Mouse (Mus musculus): ENCODE results near the gene Ncor2. TPM values are rescaled to one million over a fixed set of nuclear protein-coding genes. Genes with fewer than 3 reads are reported as not detected.

Gene Ncor2
- polyA plus RNA-seq, 1 experiment from 2014 or later, result 14.9 TPM

- Histone ChIP-seq H3K27me3 (no peaks in the 10 kb centered on the region), H3K9me3 (replicated peaks) (no peaks in the 10 kb centered on the region), H3K9ac (no peak overlapping the region), H3K4me3 (no peak overlapping the region), H3K36me3 (peaks cover 79% of the 10 kb centered on the region), H3K27ac (no peak overlapping the region), H3K4me1 (replicated peaks) (peaks cover 17% of the 10 kb centered on the region), H3K4me2 (no peak overlapping the region)
- ATAC-seq (replicated peaks; ENCODE audit: insufficient number of reproducible peaks, insufficient read depth, low FRiP score, low read depth), result no peak
- WGBS, result 86% methylated on average over 8 of the region's 8 CpGs
These were observed 142.5 kb downstream of the Ncor2 start for GRCm38 (mm10) chr5:125036483-125036882.

- Histone ChIP-seq H3K9ac (no peak overlapping the region), H3K36me3 (peaks cover 97% of the 10 kb centered on the region), H3K4me3 (no peak overlapping the region), H3K9me3 (replicated peaks) (no peaks in the 10 kb centered on the region), H3K27me3 (no peaks in the 10 kb centered on the region), H3K27ac (no peak overlapping the region), H3K4me1 (replicated peaks) (no peaks in the 10 kb centered on the region), H3K4me2 (no peak overlapping the region)
- WGBS, result 98% methylated on average over 20 of the region's 20 CpGs
- no peak for ATAC-seq (replicated peaks; ENCODE audit: insufficient number of reproducible peaks, insufficient read depth, low FRiP score, low read depth)
These were observed 150.1 kb downstream of the Ncor2 start for GRCm38 (mm10) chr5:125028911-125029310.

- H3K4me3 ChIP-seq, result no peak overlapping the region
- no peak overlapping the region for H3K4me2 ChIP-seq
- WGBS, result 94% methylated on average over 15 of the region's 15 CpGs
- no peaks in the 10 kb centered on the region for H3K27me3 ChIP-seq
- no peak overlapping the region for H3K27ac ChIP-seq
- peaks cover 97% of the 10 kb centered on the region for H3K36me3 ChIP-seq
- H3K9me3 ChIP-seq (replicated peaks), result no peaks in the 10 kb centered on the region
- H3K9ac ChIP-seq, result no peak overlapping the region
- 0 out of 2 replicates have a peak, but pooled peaks have one; percentile 6 for ATAC-seq (replicated peaks; ENCODE audit: insufficient number of reproducible peaks, insufficient read depth, low FRiP score, low read depth)
- H3K4me1 ChIP-seq (replicated peaks), result no peaks in the 10 kb centered on the region
These were observed 150.6 kb downstream of the Ncor2 start for GRCm38 (mm10) chr5:125028371-125028770.

GRCm38 (mm10) chr5:125024002-125024401, 155.0 kb downstream of the Ncor2 start:
- no peaks in the 10 kb centered on the region for H3K27me3 ChIP-seq
- no peak overlapping the region for H3K9ac ChIP-seq
- no peak overlapping the region for H3K27ac ChIP-seq
- WGBS, result 85% methylated on average over 14 of the region's 14 CpGs
- H3K4me2 ChIP-seq, result no peak overlapping the region
- H3K4me3 ChIP-seq, result no peak overlapping the region
- no peak for ATAC-seq (replicated peaks; ENCODE audit: insufficient number of reproducible peaks, insufficient read depth, low FRiP score, low read depth)
- peaks cover 70% of the 10 kb centered on the region for H3K36me3 ChIP-seq
- H3K4me1 ChIP-seq (replicated peaks), result peaks cover 7% of the 10 kb centered on the region; the same call in 1 of the 2 replicates
- no peaks in the 10 kb centered on the region for H3K9me3 ChIP-seq (replicated peaks)

- H3K4me2 ChIP-seq, result no peak overlapping the region
- H3K4me3 ChIP-seq, result no peak overlapping the region
- no peaks in the 10 kb centered on the region for H3K9me3 ChIP-seq (replicated peaks)
- H3K36me3 ChIP-seq, result peaks cover 70% of the 10 kb centered on the region
- H3K27ac ChIP-seq, result no peak overlapping the region
- peaks cover 7% of the 10 kb centered on the region; the same call in 1 of the 2 replicates for H3K4me1 ChIP-seq (replicated peaks)
- no peak for ATAC-seq (replicated peaks; ENCODE audit: insufficient number of reproducible peaks, insufficient read depth, low FRiP score, low read depth)
- no peak overlapping the region for H3K9ac ChIP-seq
- H3K27me3 ChIP-seq, result no peaks in the 10 kb centered on the region
- WGBS, result 81% methylated on average over 11 of the region's 11 CpGs
These were observed 157.7 kb downstream of the Ncor2 start for GRCm38 (mm10) chr5:125021298-125021697.

GRCm38 (mm10) chr5:125019099-125019498, 159.9 kb downstream of the Ncor2 start:
- H3K4me3 ChIP-seq, result no peak overlapping the region
- no peak overlapping the region for H3K4me2 ChIP-seq
- H3K9me3 ChIP-seq (replicated peaks), result no peaks in the 10 kb centered on the region
- H3K4me1 ChIP-seq (replicated peaks), result peaks cover 7% of the 10 kb centered on the region; the same call in 1 of the 2 replicates
- H3K36me3 ChIP-seq, result peaks cover 62% of the 10 kb centered on the region
- WGBS, result 52% methylated on average over 5 of the region's 5 CpGs
- no peak for ATAC-seq (replicated peaks; ENCODE audit: insufficient number of reproducible peaks, insufficient read depth, low FRiP score, low read depth)
- no peak overlapping the region for H3K9ac ChIP-seq
- H3K27me3 ChIP-seq, result no peaks in the 10 kb centered on the region
- no peak overlapping the region for H3K27ac ChIP-seq

- Histone ChIP-seq H3K4me1 (replicated peaks) (peaks cover 7% of the 10 kb centered on the region; the same call in 1 of the 2 replicates), H3K4me3 (no peak overlapping the region), H3K4me2 (no peak overlapping the region), H3K27ac (no peak overlapping the region), H3K27me3 (no peaks in the 10 kb centered on the region), H3K36me3 (peaks cover 50% of the 10 kb centered on the region), H3K9me3 (replicated peaks) (no peaks in the 10 kb centered on the region), H3K9ac (no peak overlapping the region)
- WGBS, result 77% methylated on average over 15 of the region's 15 CpGs
- ATAC-seq (replicated peaks; ENCODE audit: insufficient number of reproducible peaks, insufficient read depth, low FRiP score, low read depth), result no peak
These were observed 161.7 kb downstream of the Ncor2 start for GRCm38 (mm10) chr5:125017332-125017731.

- no peak for ATAC-seq (replicated peaks; ENCODE audit: insufficient number of reproducible peaks, insufficient read depth, low FRiP score, low read depth)
- no peak overlapping the region for H3K4me3 ChIP-seq
- H3K4me2 ChIP-seq, result no peak overlapping the region
- no peak overlapping the region for H3K27ac ChIP-seq
- H3K36me3 ChIP-seq, result peaks cover 50% of the 10 kb centered on the region
- no peaks in the 10 kb centered on the region for H3K27me3 ChIP-seq
- WGBS, result 83% methylated on average over 17 of the region's 17 CpGs
- peaks cover 7% of the 10 kb centered on the region; the same call in 1 of the 2 replicates for H3K4me1 ChIP-seq (replicated peaks)
- no peaks in the 10 kb centered on the region for H3K9me3 ChIP-seq (replicated peaks)
- H3K9ac ChIP-seq, result no peak overlapping the region
These were observed 162.4 kb downstream of the Ncor2 start for GRCm38 (mm10) chr5:125016421-125017242.

- ATAC-seq (replicated peaks; ENCODE audit: insufficient number of reproducible peaks, insufficient read depth, low FRiP score, low read depth), result no peak
- H3K4me3 ChIP-seq, result no peak overlapping the region
- 73% methylated on average over 9 of the region's 9 CpGs for WGBS
- H3K27ac ChIP-seq, result no peak overlapping the region
- no peak overlapping the region for H3K4me2 ChIP-seq
- no peak overlapping the region for H3K9ac ChIP-seq
- peaks cover 50% of the 10 kb centered on the region for H3K36me3 ChIP-seq
- no peaks in the 10 kb centered on the region for H3K9me3 ChIP-seq (replicated peaks)
- peaks cover 7% of the 10 kb centered on the region; the same call in 1 of the 2 replicates for H3K4me1 ChIP-seq (replicated peaks)
- H3K27me3 ChIP-seq, result no peaks in the 10 kb centered on the region
These were observed 163.4 kb downstream of the Ncor2 start for GRCm38 (mm10) chr5:125015576-125015975.

- peaks cover 50% of the 10 kb centered on the region for H3K36me3 ChIP-seq
- 88% methylated on average over 3 of the region's 3 CpGs for WGBS
These were observed 164.0 kb downstream of the Ncor2 start for GRCm38 (mm10) chr5:125015066-125015465.

GRCm38 (mm10) chr5:125014497-125014896, 164.5 kb downstream of the Ncor2 start:
- Histone ChIP-seq H3K4me3 (no peak overlapping the region), H3K9ac (no peak overlapping the region), H3K4me1 (replicated peaks) (peaks cover 2% of the 10 kb centered on the region; the same call in 1 of the 2 replicates), H3K4me2 (no peak overlapping the region), H3K9me3 (replicated peaks) (no peaks in the 10 kb centered on the region), H3K36me3 (peaks cover 47% of the 10 kb centered on the region), H3K27ac (no peak overlapping the region), H3K27me3 (no peaks in the 10 kb centered on the region)
- no peak for ATAC-seq (replicated peaks; ENCODE audit: insufficient number of reproducible peaks, insufficient read depth, low FRiP score, low read depth)
- 58% methylated on average over 7 of the region's 7 CpGs for WGBS

More at GRCm38 (mm10) chr5:125015066-125015465, 164.0 kb downstream of the Ncor2 start:
- no peaks in the 10 kb centered on the region for H3K9me3 ChIP-seq (replicated peaks)
- no peaks in the 10 kb centered on the region for H3K27me3 ChIP-seq
- no peak for ATAC-seq (replicated peaks; ENCODE audit: insufficient number of reproducible peaks, insufficient read depth, low FRiP score, low read depth)
- no peak overlapping the region for H3K4me2 ChIP-seq
- no peak overlapping the region for H3K9ac ChIP-seq
- no peak overlapping the region for H3K27ac ChIP-seq
- H3K4me1 ChIP-seq (replicated peaks), result peaks cover 3% of the 10 kb centered on the region; the same call in 1 of the 2 replicates
- no peak overlapping the region for H3K4me3 ChIP-seq

- Histone ChIP-seq H3K9ac (no peak overlapping the region), H3K36me3 (peaks cover 22% of the 10 kb centered on the region), H3K27me3 (no peaks in the 10 kb centered on the region), H3K27ac (no peak overlapping the region), H3K4me2 (no peak overlapping the region), H3K9me3 (replicated peaks) (no peaks in the 10 kb centered on the region), H3K4me3 (no peak overlapping the region), H3K4me1 (replicated peaks) (peaks cover 18% of the 10 kb centered on the region)
- 85% methylated on average over 8 of the region's 8 CpGs for WGBS
- no peak for ATAC-seq (replicated peaks; ENCODE audit: insufficient number of reproducible peaks, insufficient read depth, low FRiP score, low read depth)
These were observed 167.4 kb downstream of the Ncor2 start for GRCm38 (mm10) chr5:125011628-125012027.
